Mouse (Mus musculus) liver, embryonic 14.5 days (tissue): Measurements from ENCODE around the gene 2810021J22Rik.

Experiments used
- CTCF ChIP-seq: IDR thresholded peaks from 2 replicates; pipeline ENCODE4 v1.5.1; 2016; ENCODE audit warnings: antibody characterized with exemption, low read depth, control low read depth
- EP300 ChIP-seq: IDR thresholded peaks from 2 replicates; pipeline ENCODE4 v1.6.1; 2016; ENCODE audit warnings: antibody characterized with exemption, low read depth

DNA sequence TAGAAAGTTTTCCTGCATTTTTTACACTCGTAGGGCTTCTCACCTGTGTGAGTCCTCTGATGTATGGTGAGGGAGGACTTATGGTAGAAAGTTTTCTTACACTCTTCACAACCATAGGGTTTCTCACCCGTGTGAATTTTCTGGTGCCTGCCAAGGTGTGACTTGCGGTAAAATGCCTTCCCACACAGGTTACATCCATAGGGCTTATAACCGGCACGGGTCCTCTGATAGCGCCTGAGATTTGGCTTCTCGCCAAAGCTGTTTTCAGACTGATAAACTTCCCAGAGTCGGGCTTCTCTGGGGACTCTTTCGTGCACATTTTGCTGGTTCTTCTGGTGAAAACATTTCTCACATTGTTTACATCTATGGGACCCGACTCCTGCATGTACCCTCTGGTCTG, 23.5 kb downstream of the 2810021J22Rik start:
- TF ChIP-seq CTCF (no peak), EP300 (no peak)
